Mouse (Mus musculus): ENCODE results near the gene Nudt6.

DNA sequence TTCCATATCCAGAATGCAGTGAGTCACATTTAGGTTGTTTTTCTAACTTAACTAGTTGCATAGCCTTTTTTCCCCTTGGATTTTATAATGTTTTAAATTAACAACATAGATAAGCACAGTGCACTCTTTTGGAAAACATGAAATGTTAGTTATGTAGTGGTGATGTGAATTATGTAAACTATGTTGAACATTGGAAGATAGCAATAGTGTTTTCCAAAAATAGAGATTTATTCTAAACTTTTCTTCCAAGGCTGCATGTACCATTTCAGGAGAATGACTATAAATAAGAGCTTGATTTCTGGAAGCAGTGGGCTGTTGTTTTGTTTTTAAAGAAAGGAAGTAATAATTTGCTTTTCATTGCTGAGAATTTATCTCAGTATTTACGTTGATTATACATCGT lies 23.4 kb upstream of the Nudt6 start:
- TF ChIP-seq CTCF (IDR thresholded peaks at IDR 0.05; ENCODE audit: low read depth): no peak
- TF ChIP-seq EP300 (optimal IDR thresholded peaks at IDR 0.05): no peak
